In the genomic region with DNA sequence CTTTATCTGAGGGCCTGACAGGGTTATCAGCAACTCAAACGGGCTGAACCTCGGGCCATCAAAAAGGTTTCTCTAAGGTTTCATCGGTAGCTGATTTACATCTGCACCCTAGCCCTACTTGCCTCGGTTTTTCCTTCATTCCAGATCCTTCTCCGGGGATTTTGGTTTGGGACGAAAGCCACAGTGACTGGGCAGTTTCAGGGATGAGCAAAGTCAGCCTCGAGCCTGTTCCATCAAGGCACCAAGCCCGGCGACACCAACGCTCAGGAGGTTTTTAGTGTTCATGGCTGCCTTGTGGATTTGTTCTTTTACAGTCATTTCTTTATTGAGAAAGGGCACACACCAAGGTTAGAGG, we compare ENCODE assay signal across 9 mouse cellular contexts.
DNase-seq lines count a peak whose midpoint lies in the region; ATAC-seq lines count a peak whose summit lies in the region.
"Had no signal": no experiment of that assay in that cellular context is flagged by ENCODE, and none has a peak within 500 bp of the region (broad histone marks: within the 10 kb centered on the region; RNA-seq: fewer than 3 reads in every experiment).

No protein-coding gene starts in this region.

- no peaks in the 10 kb centered on the region for H3K36me3 ChIP-seq in heart, embryonic 10.5 days
- no peaks in the 10 kb centered on the region for H3K36me3 ChIP-seq in hindbrain, embryonic 13.5 days
- H3K36me3 ChIP-seq in midbrain, embryonic 12.5 days = no peaks in the 10 kb centered on the region

- H3K27me3 ChIP-seq in heart, embryonic 10.5 days (ENCODE audit: insufficient read depth, poor library complexity, severe bottlenecking) = no peaks in the 10 kb centered on the region
- peaks cover 29% of the 10 kb centered on the region for H3K27me3 ChIP-seq in hindbrain, embryonic 13.5 days
- peaks cover 65% of the 10 kb centered on the region for H3K27me3 ChIP-seq in midbrain, embryonic 12.5 days

- peak overlapping the region; percentile 55 for H3K4me3 ChIP-seq in heart, embryonic 10.5 days
- H3K4me3 ChIP-seq in hindbrain, embryonic 13.5 days = peak overlapping the region; percentile 29; the same call in 1 of the 2 replicates
- peak overlapping the region; percentile 31 for H3K4me3 ChIP-seq in midbrain, embryonic 12.5 days

- H3K9ac ChIP-seq in hindbrain, embryonic 13.5 days = 0 out of 2 replicates have a peak overlapping the region, but pooled peaks have one; percentile 7
- H3K9ac ChIP-seq in midbrain, embryonic 12.5 days (replicated peaks) = 0 out of 2 replicates have a peak overlapping the region, but pooled peaks have one; percentile 20

- peaks cover 31% of the 10 kb centered on the region for H3K4me1 ChIP-seq in heart, embryonic 10.5 days
- peaks cover 30% of the 10 kb centered on the region for H3K4me1 ChIP-seq in hindbrain, embryonic 13.5 days (replicated peaks)
- peaks cover 33% of the 10 kb centered on the region for H3K4me1 ChIP-seq in midbrain, embryonic 12.5 days

- ATAC-seq in hindbrain, embryonic 13.5 days (ENCODE audit: low FRiP score) = no peak
- no peak for ATAC-seq in midbrain, embryonic 12.5 days (ENCODE audit: low FRiP score, low read depth)
- ATAC-seq in erythroblast, adult 5-6 weeks (replicated peaks; ENCODE audit: low FRiP score, poor library complexity, severe bottlenecking) = no peak

- intact Hi-C loops in left cerebral cortex, postnatal 14 days (cut with DNase I) = no loop called here

- 8% methylated on average over 10 of the region's 10 CpGs for WGBS in heart, embryonic 10.5 days
- whole genome bisulfite sequencing in hindbrain, embryonic 13.5 days = 10% methylated on average over 10 of the region's 10 CpGs
- 7% methylated on average over 10 of the region's 10 CpGs for WGBS in midbrain, embryonic 12.5 days

- peak overlapping the region; percentile 54 for H3K4me2 ChIP-seq in hindbrain, embryonic 13.5 days
- peak overlapping the region; percentile 47 for H3K4me2 ChIP-seq in midbrain, embryonic 12.5 days (replicated peaks)

- no peak for DNase-seq in heart, embryonic 10.5 days (ENCODE audit: low spot score)
- no peak for DNase-seq in heart, adult 9 months (ENCODE audit: low spot score in 2 of 2)
- DNase-seq in NIH3T3 (ENCODE audit: low read depth) = peak; percentile 62
- no peak for DNase-seq in left cerebral cortex, postnatal 14 days (ENCODE audit: low spot score in 2 of 2)
- no peak for DNase-seq in adrenal gland, postnatal 4 days (ENCODE audit: low spot score in 2 of 2)
- DNase-seq: cerebellum, adult 18-20 months had no signal

- H3K27ac ChIP-seq in heart, embryonic 10.5 days = peak overlapping the region; percentile 88
- peak overlapping the region; percentile 73 for H3K27ac ChIP-seq in hindbrain, embryonic 13.5 days
- peak overlapping the region; percentile 66 for H3K27ac ChIP-seq in midbrain, embryonic 12.5 days (replicated peaks)

- no peaks in the 10 kb centered on the region for H3K9me3 ChIP-seq in heart, embryonic 10.5 days
- no peaks in the 10 kb centered on the region for H3K9me3 ChIP-seq in hindbrain, embryonic 13.5 days
- H3K9me3 ChIP-seq in midbrain, embryonic 12.5 days = no peaks in the 10 kb centered on the region
